Mouse (Mus musculus) ES-E14 (cell line): ENCODE data around the gene Olfr920.

Experiments
- CHD2 ChIP-seq: IDR thresholded peaks from 2 replicates; pipeline ENCODE4 v1.6.1; 2014; ENCODE audit warnings: mild to moderate bottlenecking, low read depth, low read length, inconsistent platforms
- MAFK ChIP-seq: IDR thresholded peaks from 2 replicates; pipeline ENCODE4 v1.6.1; 2014; ENCODE audit warnings: mild to moderate bottlenecking, low read depth, low read length, inconsistent platforms; ENCODE audit not compliant: insufficient read depth
- ZC3H11A ChIP-seq: IDR thresholded peaks from 2 replicates; pipeline ENCODE4 v1.6.1; 2012; ENCODE audit warnings: low read depth, mild to moderate bottlenecking, inconsistent platforms, low read length, borderline replicate concordance

GRCm38 (mm10) chr9:38744619-38745315 is 7.3 kb upstream of the Olfr920 start:
- TF ChIP-seq ZC3H11A = no peak
- no peak for TF ChIP-seq MAFK
- TF ChIP-seq CHD2 = no peak
